Mouse (Mus musculus) bone marrow, adult 2 months (tissue): ENCODE results near the gene Tubgcp3. TPM values are rescaled to one million over a fixed set of nuclear protein-coding genes. Genes with fewer than 3 reads are reported as not detected.

Source experiments
- H3K27ac ChIP-seq: fragments of 200-500 bp; 2 replicates; pipeline ENCODE4 v1.5.1; 2012; ENCODE audit warnings: low read depth, mild to moderate bottlenecking, control low read depth, inconsistent platforms, low read length; ENCODE audit not compliant: control insufficient read depth, poor library complexity, insufficient read depth
- H3K4me1 ChIP-seq: fragments of 200-500 bp; 2 replicates; pipeline ENCODE4 v1.6.1; 2011; ENCODE audit warnings: low read length; ENCODE audit not compliant: control insufficient read depth, insufficient read depth
- H3K4me3 ChIP-seq: fragments of 200-500 bp; replicated peaks from 2 replicates; pipeline ENCODE3; 2011; ENCODE audit warnings: mild to moderate bottlenecking, low read depth, low read length, control low read depth; ENCODE audit not compliant: control insufficient read depth
- CTCF ChIP-seq: fragments of 200-500 bp; IDR thresholded peaks from 2 replicates; pipeline ENCODE4 v1.5.1; 2011; ENCODE audit warnings: low read length, control low read depth; ENCODE audit not compliant: control insufficient read depth, insufficient read depth
- POLR2A ChIP-seq: fragments of 200-500 bp; IDR thresholded peaks from 2 replicates; pipeline ENCODE4 v1.6.1; 2011; ENCODE audit warnings: low read depth, mild to moderate bottlenecking, control low read depth, low read length, borderline replicate concordance; ENCODE audit not compliant: control insufficient read depth
- WGBS: fragments of 180-500 bp; shearing (Covaris S2); methylation state at CpG from one replicate; pipeline ENCODE4 v1.1.7; 2018; 5-methylcytosine and 5-hydroxymethylcytosine counted together
- polyA plus RNA-seq: library from polyadenylated mRNA; stranded (reverse); fragments of >200 nt; gene quantifications from 2 replicates; pipeline ENCODE4 v1.2.4, GENCODE M21; 2011; ENCODE audit warnings: low replicate concordance; ENCODE audit not compliant: missing spikeins, insufficient read depth, insufficient read length

Tubgcp3 gene
- polyA plus RNA-seq = 45.6 and 65.8 TPM in 2 replicates

GRCm38 (mm10) chr8:12672056-12672881 is at the start of gene Tubgcp3:
Gene Tubgcp3 (minus strand): TSS chr8:12672248.
- H3K4me3 ChIP-seq = peak within 1 kb of the TSS; percentile 74
- TF ChIP-seq CTCF = no peak
- peak; percentile 76; the same call in 1 of the 2 replicates for TF ChIP-seq POLR2A
- peak within 1 kb of the TSS; percentile 53; the same call in 1 of the 2 replicates for H3K27ac ChIP-seq
- no peaks in the 10 kb centered on the region for H3K4me1 ChIP-seq
- 5% methylated on average over 65 of the region's 65 CpGs for WGBS

GRCm38 (mm10) chr8:12719091-12719490 is 47.0 kb upstream of the Tubgcp3 start:
- Histone ChIP-seq H3K4me3 (no peak overlapping the region), H3K27ac (no peak overlapping the region), H3K4me1 (peaks cover 3% of the 10 kb centered on the region)
- 78% methylated on average over 9 of the region's 9 CpGs for WGBS
- TF ChIP-seq CTCF (no peak), POLR2A (no peak)

- H3K27ac ChIP-seq = no peak overlapping the region
- no peak overlapping the region for H3K4me3 ChIP-seq
- TF ChIP-seq POLR2A = no peak
- TF ChIP-seq CTCF = no peak
- H3K4me1 ChIP-seq = peaks cover 4% of the 10 kb centered on the region; the same call in 1 of the 2 replicates
- WGBS = 81% methylated on average over 18 of the region's 18 CpGs
Observed at GRCm38 (mm10) chr8:12715861-12716585, 44.0 kb upstream of the Tubgcp3 start.

GRCm38 (mm10) chr8:12711623-12712022 is 39.6 kb upstream of the Tubgcp3 start:
- 19% methylated on average over 7 of the region's 7 CpGs for WGBS
- H3K4me3 ChIP-seq = no peak overlapping the region
- H3K27ac ChIP-seq = peak overlapping the region; percentile 3; the same call in 1 of the 2 replicates
- peaks cover 7% of the 10 kb centered on the region; the same call in 1 of the 2 replicates for H3K4me1 ChIP-seq
- no peak for TF ChIP-seq CTCF
- TF ChIP-seq POLR2A = no peak

GRCm38 (mm10) chr8:12703597-12703996 is 31.5 kb upstream of the Tubgcp3 start:
- TF ChIP-seq POLR2A = no peak
- TF ChIP-seq CTCF = peak; percentile 8; the same call in 1 of the 2 replicates
- H3K27ac ChIP-seq = peak overlapping the region; percentile 74; the same call in 1 of the 2 replicates
- H3K4me3 ChIP-seq = peak overlapping the region; percentile 24
- 19% methylated on average over 4 of the region's 4 CpGs for WGBS
- H3K4me1 ChIP-seq = peaks cover 5% of the 10 kb centered on the region

GRCm38 (mm10) chr8:12702290-12702689 is 30.2 kb upstream of the Tubgcp3 start:
- Histone ChIP-seq H3K4me3 (no peak overlapping the region), H3K27ac (no peak overlapping the region), H3K4me1 (peaks cover 5% of the 10 kb centered on the region)
- 22% methylated on average over 8 of the region's 8 CpGs for WGBS
- TF ChIP-seq POLR2A (no peak), CTCF (no peak)

GRCm38 (mm10) chr8:12698660-12699277 is 26.7 kb upstream of the Tubgcp3 start:
- no peak for TF ChIP-seq POLR2A
- no peak for TF ChIP-seq CTCF
- WGBS = 53% methylated on average over 3 of the region's 3 CpGs
- Histone ChIP-seq H3K4me3 (no peak overlapping the region), H3K4me1 (peaks cover 5% of the 10 kb centered on the region), H3K27ac (no peak overlapping the region)
